7 mouse cellular contexts compared by ENCODE assay signal in genomic region chr10:68842023-68842735, GRCm38 (mm10).
DNase-seq lines count a peak whose midpoint lies in the region; ATAC-seq lines count a peak whose summit lies in the region.

No protein-coding gene starts in this region.

- ATAC-seq in common myeloid progenitor, adult 5-6 weeks (replicated peaks; ENCODE audit: low read depth, poor library complexity, severe bottlenecking), result peak; percentile 36; the same call in 1 of the 2 replicates

- peak; percentile 14 to 31 for DNase-seq in adrenal gland, postnatal 36 days
- peak; percentile 16 for DNase-seq in kidney, adult 18-20 months
- peak; percentile 62 for DNase-seq in lung, postnatal 10 days
- no peak for DNase-seq in adipocyte (ENCODE audit: low spot score)
- no peak for DNase-seq in left cerebral cortex, postnatal 25 days (ENCODE audit: low spot score in 2 of 2)
- no peak for DNase-seq in cerebellum, adult 11-12 months

- intact Hi-C loops in left cerebral cortex, postnatal 25 days (cut with DNase I), result no loop called here

Comparison
In these comparisons a context has a peak if more than half of its experiments do, and no peak if none do; other contexts are left out.
1. DNase-seq: peak in adrenal gland, postnatal 36 days (2 of 2), kidney, adult 18-20 months (single experiment) and lung, postnatal 10 days (single experiment); none in adipocyte (single experiment), left cerebral cortex, postnatal 25 days (0 of 2) and cerebellum, adult 11-12 months (single experiment).